Mouse (Mus musculus) urinary bladder, postnatal 36 days (tissue): Measurements from ENCODE around the gene Atf5.

Source experiments
- DNase-seq, 2 experiments: peaks; one replicate each; pipeline ENCODE4 v3.0.0; 2022; ENCODE audit warnings: low spot score in 2 of 2, mixed read lengths in 1 of 2

Atf5 gene

GRCm38 (mm10) chr7:44816470-44817021 lies at the start of gene Atf5:
Gene Atf5, minus strand, starts transcription at chr7:44816658.
- peak in 1 of 2 experiments; percentile 63 for DNase-seq

- DNase-seq = no peak
Measured at GRCm38 (mm10) chr7:44864595-44865542, 48.4 kb upstream of the Atf5 start.

GRCm38 (mm10) chr7:44863982-44864494 lies 47.6 kb upstream of the Atf5 start:
- no peak for DNase-seq

- no peak for DNase-seq
Measured at GRCm38 (mm10) chr7:44863210-44863609, 46.8 kb upstream of the Atf5 start.

GRCm38 (mm10) chr7:44862434-44862833 lies 46.0 kb upstream of the Atf5 start:
- DNase-seq = no peak

- no peak for DNase-seq
Measured at GRCm38 (mm10) chr7:44861429-44861816, 45.0 kb upstream of the Atf5 start.

GRCm38 (mm10) chr7:44860576-44861428 lies 44.3 kb upstream of the Atf5 start:
- peak in 1 of 2 experiments; percentile 62 for DNase-seq

- no peak for DNase-seq
Measured at GRCm38 (mm10) chr7:44859896-44860295, 43.4 kb upstream of the Atf5 start.

GRCm38 (mm10) chr7:44857905-44858304 lies 41.4 kb upstream of the Atf5 start:
- DNase-seq = no peak

GRCm38 (mm10) chr7:44857042-44857552 lies 40.6 kb upstream of the Atf5 start, which contains the start of gene Pnkp:
Gene Pnkp, plus strand, starts transcription at chr7:44857139.
- DNase-seq = peak; percentile 78 to 84

- no peak for DNase-seq
Measured at GRCm38 (mm10) chr7:44856265-44856916, 39.9 kb upstream of the Atf5 start.

- no peak for DNase-seq
Measured at GRCm38 (mm10) chr7:44855036-44855435, 38.6 kb upstream of the Atf5 start.

GRCm38 (mm10) chr7:44854356-44855031 lies 38.0 kb upstream of the Atf5 start:
- peak; percentile 85 to 90 for DNase-seq

- no peak for DNase-seq
Measured at GRCm38 (mm10) chr7:44853596-44854355, 37.3 kb upstream of the Atf5 start.

GRCm38 (mm10) chr7:44853065-44853464 lies 36.6 kb upstream of the Atf5 start:
- no peak for DNase-seq

GRCm38 (mm10) chr7:44852259-44853027 lies 36.0 kb upstream of the Atf5 start:
- no peak for DNase-seq

- DNase-seq = no peak
Measured at GRCm38 (mm10) chr7:44851625-44852234, 35.3 kb upstream of the Atf5 start.
